Mouse (Mus musculus) urinary bladder, postnatal 10 days (tissue): ENCODE measurements around the gene Dpyd.

Source experiments
- DNase-seq: peaks from one replicate; pipeline ENCODE4 v3.0.0; 2022; ENCODE audit warnings: low spot score

The Dpyd gene

DNA sequence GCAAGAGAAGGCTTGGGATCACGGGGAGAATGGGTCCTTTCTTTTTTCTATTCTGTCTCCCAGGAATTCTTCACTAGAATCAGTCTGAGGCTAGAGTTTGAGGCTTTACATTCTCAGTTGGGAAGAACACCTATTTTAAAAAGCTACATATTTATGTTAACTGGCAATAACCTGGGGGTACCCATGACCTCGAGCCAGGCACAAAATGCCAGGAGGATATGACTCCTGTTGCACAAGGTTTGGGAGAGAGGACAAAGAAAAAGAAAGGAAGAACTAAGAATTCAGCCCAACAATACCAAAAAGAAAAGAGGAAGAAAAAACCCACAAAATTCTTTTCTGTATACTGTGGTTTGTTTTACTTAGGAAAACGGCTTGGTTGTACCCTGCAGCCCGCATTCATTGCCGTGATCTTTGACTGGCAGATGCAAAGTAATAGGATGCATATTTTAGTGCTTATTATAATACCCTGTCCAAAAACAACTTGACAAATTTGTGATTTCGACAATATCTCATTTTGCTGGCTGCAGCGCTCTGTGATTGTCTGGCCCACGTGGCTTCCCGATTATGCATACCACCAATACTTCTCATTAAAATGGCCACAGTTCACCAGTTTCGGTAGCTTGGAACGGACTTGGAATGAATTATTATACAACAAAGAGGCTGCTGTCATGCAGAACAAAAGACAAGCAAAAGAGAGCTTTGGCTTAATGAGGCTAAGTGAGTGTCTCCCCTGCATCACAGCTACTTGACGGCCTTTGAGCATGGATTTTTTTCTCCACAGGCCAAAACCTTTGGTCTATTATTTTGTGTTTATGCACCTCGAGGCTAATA lies 799.8 kb downstream of the Dpyd start:
- DNase-seq: no peak

DNA sequence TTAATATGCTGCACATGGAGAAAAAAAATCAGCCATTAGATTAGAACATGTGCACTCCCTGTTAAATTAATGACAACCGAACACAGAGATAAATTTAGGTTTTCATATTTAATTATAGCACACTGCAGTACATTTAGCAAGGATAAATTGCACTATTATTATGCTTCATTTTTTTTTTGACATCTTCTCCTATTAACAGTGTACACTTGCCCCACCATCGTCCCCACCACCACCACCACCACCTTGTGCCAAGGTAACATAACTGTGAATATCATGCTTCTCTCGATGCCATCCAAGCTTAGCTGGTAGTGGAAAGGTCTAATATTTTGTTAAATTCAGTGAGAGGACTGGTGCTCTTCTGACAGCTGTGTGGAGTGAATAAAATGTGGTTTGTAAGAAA lies 800.5 kb downstream of the Dpyd start:
- no peak for DNase-seq

DNA sequence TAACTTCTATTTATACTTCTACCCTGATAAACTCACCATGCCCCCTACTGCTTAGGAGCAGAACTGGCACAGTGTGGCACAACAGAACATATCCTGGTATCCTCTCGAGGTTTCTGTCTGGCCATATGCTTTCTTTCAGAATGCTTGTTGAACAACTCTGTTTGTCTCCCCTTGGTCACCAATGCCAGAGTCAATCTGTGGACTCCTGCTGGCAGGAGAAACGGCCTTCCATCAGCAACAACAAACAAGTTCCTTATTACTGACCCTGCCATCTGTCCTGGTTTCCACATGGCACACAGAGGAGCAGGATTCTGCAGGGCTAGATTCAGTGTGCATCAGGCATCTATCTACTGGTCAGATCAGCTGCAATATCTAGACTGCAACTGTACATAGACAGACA lies 807.0 kb downstream of the Dpyd start:
- no peak for DNase-seq

DNA sequence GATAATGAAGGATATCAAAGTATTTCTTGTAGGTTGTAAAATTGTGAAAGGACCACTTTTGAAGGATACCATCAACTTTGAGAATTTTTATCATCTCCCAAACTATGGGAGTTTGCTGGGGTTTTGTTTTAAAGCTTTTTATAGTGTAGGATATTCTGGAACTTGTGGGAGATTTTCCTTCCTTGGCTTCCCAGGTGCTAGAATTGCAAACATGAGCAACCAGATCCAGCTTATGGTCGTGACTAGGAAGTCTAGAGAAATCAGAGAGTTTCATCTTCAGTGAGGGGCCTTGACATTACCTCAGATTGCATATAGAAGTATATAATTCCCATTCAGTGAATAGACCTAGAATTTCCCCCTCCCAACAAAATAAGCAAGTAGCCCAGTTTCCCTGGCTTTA lies 819.2 kb downstream of the Dpyd start:
- DNase-seq: no peak

DNA sequence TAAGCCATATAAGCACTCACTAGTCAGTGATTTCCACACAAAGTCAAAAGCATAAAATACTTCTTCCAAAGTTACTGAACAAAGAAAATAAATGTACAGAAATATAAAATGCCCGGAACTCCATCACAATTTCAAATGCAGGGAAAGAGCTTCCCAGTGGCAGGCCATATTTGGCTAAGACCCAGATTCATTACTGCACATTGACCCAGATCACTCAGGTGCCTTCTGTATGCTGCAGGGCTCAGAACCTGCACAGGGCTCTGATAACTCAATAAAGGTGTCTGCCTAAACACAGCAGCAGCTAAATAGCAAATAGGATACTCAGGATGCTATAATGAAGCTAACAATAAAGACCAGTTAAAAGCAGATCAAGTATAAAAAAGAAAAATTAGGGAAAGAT lies 820.5 kb downstream of the Dpyd start:
- DNase-seq: no peak

DNA sequence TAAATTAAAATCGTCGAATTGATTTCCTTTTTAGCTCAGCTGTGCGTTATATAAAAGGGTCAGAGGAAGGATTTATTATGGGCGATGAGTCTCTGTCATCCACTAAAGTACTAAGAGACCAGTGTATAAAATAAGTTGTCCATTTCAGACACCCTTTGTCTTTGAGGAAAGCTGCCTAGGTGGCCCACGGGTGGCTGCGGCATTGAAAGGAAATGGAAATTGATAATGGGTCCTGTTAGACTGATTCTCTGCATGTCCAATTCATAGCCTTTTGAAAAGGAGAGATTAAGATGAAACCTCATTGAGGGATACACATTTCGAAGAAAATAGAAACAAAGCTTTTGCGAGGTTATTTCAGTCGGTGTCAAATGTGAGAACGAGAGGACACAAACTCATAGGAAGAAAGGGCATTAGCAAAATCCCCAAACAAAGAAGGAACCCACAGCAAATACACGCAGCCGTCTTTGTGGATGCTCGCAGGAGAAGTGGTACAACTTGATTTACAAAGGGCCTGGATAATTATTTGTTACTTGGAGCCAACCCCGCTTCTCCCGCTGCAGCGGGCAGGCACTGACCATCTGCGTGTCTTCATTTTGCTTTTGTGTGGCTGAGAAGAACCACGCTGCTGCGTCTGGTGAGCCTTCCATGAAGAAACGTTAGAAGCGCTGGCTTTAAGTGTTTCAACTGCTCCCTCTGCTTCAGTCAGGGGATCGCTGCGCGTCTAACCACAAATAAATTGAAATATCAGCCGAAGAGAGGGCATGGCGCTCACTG lies 825.6 kb downstream of the Dpyd start:
- no peak for DNase-seq

DNA sequence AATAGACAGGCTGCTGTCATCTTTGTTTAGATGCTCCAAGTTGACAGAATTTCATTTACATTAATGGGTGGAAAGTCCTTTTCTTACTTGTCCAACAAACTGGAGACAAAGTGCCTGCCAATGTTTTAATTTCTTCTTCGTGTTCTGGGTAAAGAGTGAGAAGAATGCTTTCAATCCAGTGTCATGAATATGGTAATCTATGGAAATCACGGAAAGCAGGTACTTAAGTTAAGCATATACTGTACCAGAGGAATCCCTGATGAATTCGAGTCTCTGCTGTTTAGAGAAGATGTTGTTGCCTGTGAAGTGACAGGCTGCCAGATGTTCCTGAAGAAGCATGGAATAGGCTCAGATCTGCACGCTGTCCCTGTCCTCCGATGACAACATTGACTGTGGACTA lies 835.3 kb downstream of the Dpyd start:
- DNase-seq: no peak

DNA sequence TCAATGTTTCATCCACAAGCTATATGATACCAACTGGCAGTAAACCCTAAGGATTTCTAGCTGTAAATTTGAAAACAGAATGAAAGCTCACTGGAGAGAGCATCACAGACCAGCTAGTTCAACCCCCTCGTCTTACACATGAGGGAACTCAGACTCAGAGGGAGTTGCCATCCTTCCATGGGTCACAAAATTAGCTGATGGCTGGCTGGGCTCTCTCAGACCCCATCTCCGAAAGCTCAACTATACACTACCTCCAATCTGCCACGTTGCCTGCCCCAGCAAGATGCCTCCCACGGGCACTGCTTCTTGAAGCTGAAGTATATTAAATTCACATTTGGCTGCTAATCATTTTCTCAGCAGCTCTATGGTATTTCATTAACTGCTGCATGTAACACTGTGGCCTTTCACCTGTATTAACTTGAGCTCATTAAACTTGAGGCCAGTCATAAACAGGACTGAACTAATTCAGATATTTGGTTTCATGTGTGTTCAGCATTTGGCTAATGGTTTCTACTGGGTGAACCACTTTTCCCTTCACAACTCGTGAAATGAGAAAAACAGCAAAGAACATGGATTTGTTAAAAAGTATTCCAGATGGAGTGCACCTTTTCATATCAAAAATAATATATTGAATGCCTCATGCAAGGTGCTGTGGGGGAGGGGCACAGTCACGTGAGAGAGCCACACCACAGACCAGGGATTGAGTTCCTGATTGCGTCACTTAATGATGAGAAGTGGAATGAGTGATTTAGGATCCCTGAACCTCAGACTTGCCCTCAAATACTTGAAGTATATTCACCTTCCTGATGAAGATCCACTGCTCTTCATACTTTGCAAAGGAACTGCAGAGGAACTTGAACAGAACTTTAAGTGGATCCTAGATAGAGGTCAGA lies 841.2 kb downstream of the Dpyd start:
- no peak for DNase-seq

DNA sequence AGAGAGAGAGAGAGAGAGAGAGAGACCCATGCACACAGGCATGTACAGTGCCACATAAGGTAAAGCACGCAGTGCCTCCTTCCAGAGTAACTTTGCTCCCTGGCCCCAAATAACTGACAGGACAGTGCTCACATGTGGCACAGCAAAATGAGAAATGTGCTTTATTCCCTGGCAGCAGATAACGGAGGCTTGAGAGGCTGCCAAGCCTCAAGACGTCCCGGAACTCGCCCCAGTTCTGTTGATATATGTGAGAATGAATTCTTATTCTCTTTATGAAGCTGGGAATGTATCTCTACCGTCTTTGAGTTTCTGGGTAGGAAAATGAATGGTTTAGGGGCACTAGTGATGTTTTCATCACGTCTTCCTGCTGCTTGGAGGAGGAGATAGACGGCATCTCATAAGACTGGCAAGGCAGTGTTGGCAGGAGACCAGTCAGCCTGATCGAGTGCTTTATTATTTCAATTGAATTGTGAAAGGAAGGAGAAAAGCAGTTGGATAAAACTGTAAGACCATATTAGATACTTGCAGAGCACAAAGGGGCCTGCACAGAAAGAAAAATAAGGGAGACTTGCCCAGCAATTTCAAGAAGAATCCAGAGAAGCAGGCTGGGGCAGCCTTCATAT lies 857.3 kb downstream of the Dpyd start:
- no peak for DNase-seq

DNA sequence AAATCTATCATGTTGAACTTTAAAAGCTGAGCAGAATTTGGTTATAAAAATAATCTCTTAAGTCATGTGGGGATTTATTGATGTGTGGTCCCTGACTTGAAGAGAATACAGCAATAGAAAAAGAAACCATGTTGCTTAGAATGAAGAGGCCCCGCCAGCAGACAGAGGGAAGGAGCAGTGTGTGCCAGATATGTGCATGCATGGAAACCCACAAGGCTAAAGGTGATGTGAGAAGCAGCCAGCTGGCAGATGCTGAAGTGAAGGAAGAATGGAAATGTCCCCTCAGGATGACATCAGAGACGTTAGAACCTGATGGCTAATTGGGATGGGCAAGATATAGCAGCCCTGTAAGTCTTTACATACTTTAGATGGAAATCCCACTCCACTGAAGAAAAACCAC lies 857.8 kb downstream of the Dpyd start:
- no peak for DNase-seq

DNA sequence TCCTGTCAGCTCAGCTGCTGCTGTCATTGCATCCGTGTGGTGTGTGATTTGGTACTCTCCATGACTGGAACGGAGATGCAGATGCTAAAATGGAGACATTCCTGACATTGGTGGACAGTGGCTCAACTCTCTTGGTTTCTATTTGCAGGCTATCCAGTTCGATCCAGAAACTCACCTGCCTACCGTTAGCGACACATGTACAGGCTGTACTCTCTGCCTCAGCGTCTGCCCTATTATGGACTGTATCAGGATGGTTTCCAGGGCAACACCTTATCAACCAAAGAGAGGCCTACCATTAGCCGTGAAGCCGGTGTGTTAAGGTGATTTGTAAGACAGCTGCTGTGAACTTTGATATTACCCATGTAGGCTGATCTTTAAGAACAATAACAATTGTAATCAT lies 869.4 kb downstream of the Dpyd start:
- no peak for DNase-seq

DNA sequence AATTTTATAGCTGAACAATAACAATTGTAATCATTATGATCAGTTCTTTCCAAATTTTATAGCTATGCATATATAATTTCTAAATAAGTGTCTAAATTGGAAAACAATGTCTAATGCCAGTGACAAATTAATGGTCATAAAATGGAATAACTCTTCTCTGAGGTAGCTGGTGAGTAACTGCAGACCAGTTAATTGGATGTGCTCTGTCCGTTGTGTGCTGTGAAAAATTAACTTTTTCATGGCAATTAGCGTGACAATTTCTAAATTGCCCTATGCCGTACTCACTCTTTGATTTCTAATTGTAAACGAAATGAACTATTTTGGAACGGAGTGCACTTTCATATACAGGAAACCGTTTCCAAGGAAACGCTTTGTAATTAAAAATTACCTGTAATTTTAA lies 869.8 kb downstream of the Dpyd start:
- DNase-seq: no peak

DNA sequence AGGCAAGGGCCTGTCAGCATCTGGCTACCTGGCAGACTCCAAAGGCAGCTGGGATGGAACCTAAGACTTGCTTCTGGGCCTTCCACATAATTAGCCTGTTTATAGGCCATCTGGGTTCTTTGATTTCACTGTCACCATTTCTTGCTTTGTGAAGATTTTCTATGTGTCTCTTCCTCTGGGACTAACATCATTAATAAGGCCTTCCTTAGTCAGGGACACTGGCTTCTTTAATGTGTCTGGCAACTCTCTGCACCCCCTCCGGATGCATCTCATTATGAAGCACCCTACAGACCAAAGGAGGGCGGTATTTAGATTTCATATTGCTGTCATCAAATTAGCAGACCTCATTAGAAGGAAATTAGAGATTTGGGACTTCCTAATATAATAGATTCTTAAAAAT lies 885.6 kb downstream of the Dpyd start:
- no peak for DNase-seq

DNA sequence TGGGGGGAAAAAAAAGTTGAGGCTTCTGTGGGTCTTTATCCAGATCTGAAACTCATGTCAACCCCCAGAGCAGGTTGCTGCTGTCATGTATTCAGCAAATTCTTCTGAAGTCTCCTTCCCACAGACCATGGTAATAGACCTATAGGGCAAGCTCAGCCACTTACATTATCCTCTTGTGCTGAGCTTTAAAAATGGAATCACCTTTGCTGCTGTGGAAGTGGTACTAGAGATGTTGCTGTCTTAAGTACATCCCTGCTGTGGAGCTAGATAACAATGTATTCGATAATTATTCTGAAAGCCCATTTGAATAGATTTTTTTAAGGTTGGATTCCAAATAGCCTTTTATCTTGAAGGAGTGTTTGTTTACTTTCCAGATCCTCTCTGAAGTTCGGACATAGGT lies 902.1 kb downstream of the Dpyd start:
- no peak for DNase-seq

DNA sequence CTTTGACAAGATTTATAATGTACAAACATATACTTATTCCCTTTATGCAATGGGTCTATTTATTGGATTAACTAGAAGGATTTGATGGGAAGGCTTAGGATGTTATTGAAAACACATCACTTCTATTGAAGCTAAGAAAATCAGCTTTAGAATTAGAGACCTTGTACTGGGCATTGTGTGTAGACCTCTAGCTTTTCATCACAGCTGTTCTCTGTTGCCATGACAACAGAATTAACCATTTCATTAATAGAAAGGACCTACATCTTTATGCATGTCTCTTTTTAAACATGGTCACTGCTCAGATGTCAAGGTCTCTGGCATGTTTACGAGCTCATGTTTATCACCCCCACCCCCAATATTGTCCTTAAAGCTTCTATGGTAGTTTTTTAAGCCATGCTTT lies 902.5 kb downstream of the Dpyd start:
- DNase-seq: no peak

DNA sequence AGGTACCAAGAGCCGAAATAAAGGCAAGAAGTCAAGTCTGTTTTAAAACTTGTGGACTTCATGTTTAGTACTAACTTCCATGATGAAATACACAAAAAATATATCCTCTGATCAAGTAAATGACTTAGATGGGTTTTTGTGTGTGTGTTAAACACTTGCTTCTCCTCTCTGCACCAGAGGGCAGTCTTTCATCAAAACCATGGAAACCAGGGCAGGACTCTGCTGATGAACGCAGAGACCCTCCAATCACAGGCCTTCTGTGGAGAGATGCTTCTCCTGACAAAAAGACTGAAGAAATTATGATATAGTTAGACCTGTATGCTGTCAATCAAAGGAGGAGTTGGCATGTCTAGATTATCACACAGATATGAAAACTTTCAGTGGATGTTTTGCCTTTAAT lies 905.8 kb downstream of the Dpyd start:
- no peak for DNase-seq
